Comparison of ENCODE assay signal across 13 mouse cellular contexts in genomic region chr13:49469002-49469401, GRCm38 (mm10). TPM values are rescaled to one million over a fixed set of nuclear protein-coding genes. Genes with fewer than 3 reads are reported as not detected.
DNase-seq lines count a peak whose midpoint lies in the region; ATAC-seq and TF ChIP-seq lines count a peak whose summit lies in the region.
"Had no signal": no experiment of that assay in that cellular context is flagged by ENCODE, and none has a peak within 500 bp of the region (broad histone marks: within the 10 kb centered on the region; RNA-seq: fewer than 3 reads in every experiment).

No protein-coding gene starts in this region.

- no peak overlapping the region for H3K4me2 ChIP-seq in heart, postnatal 0 days (ENCODE audit: low read depth, low read length)
- no peak overlapping the region for H3K4me2 ChIP-seq in liver, embryonic 11.5 days
- H3K4me2 ChIP-seq: embryonic facial prominence, embryonic 13.5 days; liver, embryonic 13.5 days; neural tube, embryonic 13.5 days had no signal

- no peak for TF ChIP-seq POLR2A in liver, adult 2 months (IDR thresholded peaks at IDR 0.05; ENCODE audit: extremely low read depth, insufficient read depth, low read length)

- no peaks in the 10 kb centered on the region for H3K79me2 ChIP-seq in liver, adult 2 months (ENCODE audit: control insufficient read depth, insufficient read depth, low read length)

- H3K9me3 ChIP-seq in heart, postnatal 0 days (replicated peaks; ENCODE audit: control insufficient read depth, low read length) = no peaks in the 10 kb centered on the region
- H3K9me3 ChIP-seq in liver, embryonic 11.5 days (ENCODE audit: control insufficient read depth, low read length) = no peaks in the 10 kb centered on the region
- H3K9me3 ChIP-seq: embryonic facial prominence, embryonic 13.5 days; liver, embryonic 13.5 days; megakaryocyte, embryonic 14.5 days; neural tube, embryonic 13.5 days had no signal

- no peak overlapping the region for H3K9ac ChIP-seq in heart, postnatal 0 days (replicated peaks; ENCODE audit: low read depth, low read length)
- no peak overlapping the region for H3K9ac ChIP-seq in liver, adult 2 months (ENCODE audit: low read depth, low read length)
- no peak overlapping the region for H3K9ac ChIP-seq in liver, embryonic 11.5 days (ENCODE audit: low read depth, low read length)
- H3K9ac ChIP-seq: embryonic facial prominence, embryonic 13.5 days; liver, embryonic 13.5 days; neural tube, embryonic 13.5 days had no signal

- H3K4me1 ChIP-seq in heart, postnatal 0 days (ENCODE audit: control insufficient read depth, insufficient read depth) = peaks cover 12% of the 10 kb centered on the region
- peaks cover 12% of the 10 kb centered on the region for H3K4me1 ChIP-seq in liver, adult 2 months (ENCODE audit: control insufficient read depth, insufficient read depth, low read length)
- H3K4me1 ChIP-seq in liver, embryonic 11.5 days (replicated peaks; ENCODE audit: control insufficient read depth, insufficient read depth, low read length) = no peaks in the 10 kb centered on the region
- H3K4me1 ChIP-seq: neural tube, embryonic 13.5 days had no signal

- 85% methylated on average over 5 of the region's 5 CpGs for WGBS in heart, postnatal 0 days
- 83% methylated on average over 5 of the region's 5 CpGs for WGBS in liver, adult 2 months
- 85% methylated on average over 5 of the region's 5 CpGs for WGBS in liver, embryonic 11.5 days

- peak; percentile 21 for DNase-seq in cerebellum, adult 9-10 months
- no peak for DNase-seq in cerebellum, postnatal 4 days (ENCODE audit: low spot score in 2 of 2)
- no peak for DNase-seq in heart, postnatal 0 days (ENCODE audit: low spot score)
- DNase-seq in heart, adult 9 months (ENCODE audit: low spot score in 2 of 2) = no peak
- peak; percentile 15 for DNase-seq in liver, adult 2 months (ENCODE audit: extremely low read depth, low read depth, low spot score)
- DNase-seq in liver, embryonic 11.5 days (ENCODE audit: low spot score) = no peak
- no peak for DNase-seq in thymus, adult 18-20 months
- no peak for DNase-seq in spleen, adult 18-20 months
- DNase-seq: liver, embryonic 13.5 days; right cerebral cortex, postnatal 25 days had no signal

- no peak overlapping the region for H3K27ac ChIP-seq in heart, postnatal 0 days (ENCODE audit: low read depth)
- no peak overlapping the region for H3K27ac ChIP-seq in liver, adult 2 months (replicated peaks; ENCODE audit: insufficient read depth, low read depth, low read length)
- no peak overlapping the region for H3K27ac ChIP-seq in liver, embryonic 11.5 days (ENCODE audit: low read depth, low read length)
- H3K27ac ChIP-seq: embryonic facial prominence, embryonic 13.5 days; liver, embryonic 13.5 days; neural tube, embryonic 13.5 days had no signal

- no peak for TF ChIP-seq EP300 in heart, postnatal 0 days (IDR thresholded peaks at IDR 0.05; ENCODE audit: low read depth)

- ATAC-seq in heart, postnatal 0 days (ENCODE audit: insufficient read depth, low read depth) = no peak
- ATAC-seq in liver, embryonic 11.5 days (replicated peaks; ENCODE audit: low FRiP score) = no peak

- no peak overlapping the region for H3K4me3 ChIP-seq in heart, postnatal 0 days (ENCODE audit: low read depth, low read length)
- H3K4me3 ChIP-seq in liver, adult 2 months (ENCODE audit: insufficient read depth, low read depth, low read length) = no peak overlapping the region
- H3K4me3 ChIP-seq in liver, embryonic 11.5 days (ENCODE audit: low read depth, low read length) = no peak overlapping the region
- H3K4me3 ChIP-seq: embryonic facial prominence, embryonic 13.5 days; liver, embryonic 13.5 days; megakaryocyte, embryonic 14.5 days; neural tube, embryonic 13.5 days had no signal

- H3K27me3 ChIP-seq in heart, postnatal 0 days (ENCODE audit: control insufficient read depth, insufficient read depth, low read length) = no peaks in the 10 kb centered on the region
- no peaks in the 10 kb centered on the region for H3K27me3 ChIP-seq in liver, adult 2 months (ENCODE audit: control insufficient read depth, insufficient read depth, low read length)
- H3K27me3 ChIP-seq in liver, embryonic 11.5 days (replicated peaks; ENCODE audit: control insufficient read depth, insufficient read depth, low read length) = no peaks in the 10 kb centered on the region
- H3K27me3 ChIP-seq: embryonic facial prominence, embryonic 13.5 days; liver, embryonic 13.5 days; megakaryocyte, embryonic 14.5 days; neural tube, embryonic 13.5 days had no signal

- TF ChIP-seq CTCF in heart, postnatal 0 days (IDR thresholded peaks at IDR 0.05; ENCODE audit: low read depth) = peak; percentile 9; the same call in 1 of the 2 replicates
- TF ChIP-seq CTCF in liver, adult 2 months (IDR thresholded peaks at IDR 0.05; ENCODE audit: low read depth, low read length) = peak; percentile 24; the same call in 1 of the 2 replicates

- peaks cover 20% of the 10 kb centered on the region for H3K36me3 ChIP-seq in heart, postnatal 0 days (replicated peaks; ENCODE audit: control insufficient read depth, insufficient read depth, low read length)
- H3K36me3 ChIP-seq in liver, adult 2 months (ENCODE audit: control insufficient read depth, insufficient read depth, low read length) = peaks cover 6% of the 10 kb centered on the region; the same call in 1 of the 2 replicates
- H3K36me3 ChIP-seq in liver, embryonic 11.5 days (ENCODE audit: control insufficient read depth, insufficient read depth, low read length) = no peaks in the 10 kb centered on the region; the same call in 1 of the 2 replicates

RNA-seq across cellular contexts. Expression of gene Tes3-ps, which starts 24.1 kb away (rescaled TPM):
- 0.04 and 0.27 TPM in 2 replicates for total RNA-seq in heart, postnatal 0 days (2014; rRNA removed; ENCODE audit: low replicate concordance)
- polyA plus RNA-seq in heart, postnatal 0 days (2015; fragmentation: Nextera tagmentation; extraction: Ambion mirVana) = 0.70 and 0.72 TPM in 2 replicates
- total RNA-seq in liver, adult 2 months (2014; rRNA removed) = 0.13 and 0.18 TPM in 2 replicates
- 0.04 TPM in 2 replicates for polyA plus RNA-seq in liver, adult 2 months (2012; rRNA removed)
- polyA plus RNA-seq in liver, embryonic 11.5 days (2014; fragmentation: Nextera tagmentation; extraction: Ambion mirVana) = 1.2 and 1.7 TPM in 2 replicates

RNA-seq across cellular contexts. Expression of gene Ecm2, which starts 35.6 kb away (rescaled TPM):
- 5.3 and 6.6 TPM in 2 replicates for total RNA-seq in heart, postnatal 0 days (2014; rRNA removed; ENCODE audit: low replicate concordance)
- polyA plus RNA-seq in heart, postnatal 0 days (2015; fragmentation: Nextera tagmentation; extraction: Ambion mirVana) = 5.7 and 6.4 TPM in 2 replicates
- total RNA-seq in liver, adult 2 months (2014; rRNA removed) = 0.55 and 0.81 TPM in 2 replicates
- 0.07 and 0.15 TPM in 2 replicates for polyA plus RNA-seq in liver, adult 2 months (2012; rRNA removed)
- 0.44 and 0.56 TPM in 2 replicates for polyA plus RNA-seq in liver, embryonic 11.5 days (2014; fragmentation: Nextera tagmentation; extraction: Ambion mirVana)

RNA-seq across cellular contexts. Expression of gene Ippk, which starts 48.0 kb away (rescaled TPM):
- 8.0 and 22.3 TPM in 2 replicates for total RNA-seq in heart, postnatal 0 days (2014; rRNA removed; ENCODE audit: low replicate concordance)
- polyA plus RNA-seq in heart, postnatal 0 days (2015; fragmentation: Nextera tagmentation; extraction: Ambion mirVana) = 8.2 and 9.3 TPM in 2 replicates
- 5.0 and 5.6 TPM in 2 replicates for total RNA-seq in liver, adult 2 months (2014; rRNA removed)
- polyA plus RNA-seq in liver, adult 2 months (2012; rRNA removed) = 3.2 and 3.9 TPM in 2 replicates
- polyA plus RNA-seq in liver, embryonic 11.5 days (2014; fragmentation: Nextera tagmentation; extraction: Ambion mirVana) = 19.0 and 23.7 TPM in 2 replicates

Comparison
In these comparisons a context has a peak if more than half of its experiments do, and no peak if none do; other contexts are left out.
1. DNase-seq: peak in cerebellum, adult 9-10 months (single experiment) and liver, adult 2 months (single experiment); none in cerebellum, postnatal 4 days (0 of 2), heart, postnatal 0 days (single experiment), heart, adult 9 months (0 of 2), liver, embryonic 11.5 days (single experiment), thymus, adult 18-20 months (0 of 2) and spleen, adult 18-20 months (0 of 2).